Mouse (Mus musculus) G1E (cell line): ENCODE data around the gene Pik3c2b. TPM values are rescaled to one million over a fixed set of nuclear protein-coding genes. Genes with fewer than 3 reads are reported as not detected.

Experiments
- ATAC-seq: 2 replicates; pipeline ENCODE4 v1.8.0; 2016; ENCODE audit warnings: mild to moderate bottlenecking; ENCODE audit not compliant: insufficient number of reproducible peaks, poor library complexity, low FRiP score, severe bottlenecking; ENCODE audit errors: extremely low read depth
- DNase-seq: peaks from one replicate; pipeline ENCODE4 v3.0.0; 2012; ENCODE audit warnings: low spot score
- H3K27me3 ChIP-seq: 2 replicates; pipeline ENCODE4 v1.6.1; 2012; ENCODE audit warnings: mild to moderate bottlenecking, low read length, inconsistent platforms; ENCODE audit not compliant: insufficient read depth
- H3K36me3 ChIP-seq: replicated peaks from 2 replicates; pipeline ENCODE3; 2012; ENCODE audit warnings: mild to moderate bottlenecking, inconsistent platforms
- H3K4me1 ChIP-seq: 2 replicates; pipeline ENCODE4 v1.6.1; 2012; ENCODE audit warnings: low read depth, low read length, inconsistent platforms, mixed read lengths; ENCODE audit not compliant: insufficient read depth
- H3K4me3 ChIP-seq: 2 replicates; pipeline ENCODE4 v1.5.1; 2012; ENCODE audit warnings: low read depth, mild to moderate bottlenecking, inconsistent platforms, low read length, moderate library complexity, mixed read lengths
- H3K9me3 ChIP-seq: replicated peaks from 2 replicates; pipeline ENCODE4 v1.6.1; 2012; ENCODE audit warnings: inconsistent platforms
- CTCF ChIP-seq: IDR thresholded peaks from 2 replicates; pipeline ENCODE4 v1.5.1; 2012; ENCODE audit warnings: low read depth, low read length, inconsistent platforms, mixed read lengths
- GATA1 ChIP-seq: IDR thresholded peaks from 2 replicates; pipeline ENCODE4 v1.6.1; 2012; ENCODE audit warnings: borderline replicate concordance, low read length, inconsistent platforms, mixed read lengths
- GATA2 ChIP-seq: IDR thresholded peaks from 2 replicates; pipeline ENCODE4 v1.6.1; 2012; ENCODE audit warnings: low read depth, low read length, inconsistent platforms, borderline replicate concordance
- POLR2AphosphoS5 ChIP-seq: IDR thresholded peaks from 2 replicates; pipeline ENCODE4 v1.6.1; 2012; ENCODE audit warnings: low read depth, low read length, inconsistent platforms; ENCODE audit not compliant: insufficient replicate concordance
- TAL1 ChIP-seq: conservative IDR thresholded peaks from 2 replicates; pipeline ENCODE4 v1.6.1; 2012; ENCODE audit warnings: low read depth, low read length, inconsistent platforms, mixed read lengths
- polyA plus RNA-seq: library from polyadenylated mRNA; stranded (reverse); fragments of >175 nt; gene quantifications from 2 replicates; pipeline ENCODE4 v1.2.3, GENCODE M21; 2012
- total RNA-seq, 2 experiments: library from RNA; stranded (forward) in 1 of 2; stranded (reverse) in 1 of 2; fragments of 200-1000 nt in 1 of 2; fragments of >200 nt in 1 of 2; fragmentation: Nextera tagmentation in 1 of 2; gene quantifications; 2 replicates each; pipeline ENCODE4 v1.2.3; 2014 to 2017

Pik3c2b gene
- total and polyA plus RNA-seq, 3 experiments = 0.27 TPM; not detected in 2

DNA sequence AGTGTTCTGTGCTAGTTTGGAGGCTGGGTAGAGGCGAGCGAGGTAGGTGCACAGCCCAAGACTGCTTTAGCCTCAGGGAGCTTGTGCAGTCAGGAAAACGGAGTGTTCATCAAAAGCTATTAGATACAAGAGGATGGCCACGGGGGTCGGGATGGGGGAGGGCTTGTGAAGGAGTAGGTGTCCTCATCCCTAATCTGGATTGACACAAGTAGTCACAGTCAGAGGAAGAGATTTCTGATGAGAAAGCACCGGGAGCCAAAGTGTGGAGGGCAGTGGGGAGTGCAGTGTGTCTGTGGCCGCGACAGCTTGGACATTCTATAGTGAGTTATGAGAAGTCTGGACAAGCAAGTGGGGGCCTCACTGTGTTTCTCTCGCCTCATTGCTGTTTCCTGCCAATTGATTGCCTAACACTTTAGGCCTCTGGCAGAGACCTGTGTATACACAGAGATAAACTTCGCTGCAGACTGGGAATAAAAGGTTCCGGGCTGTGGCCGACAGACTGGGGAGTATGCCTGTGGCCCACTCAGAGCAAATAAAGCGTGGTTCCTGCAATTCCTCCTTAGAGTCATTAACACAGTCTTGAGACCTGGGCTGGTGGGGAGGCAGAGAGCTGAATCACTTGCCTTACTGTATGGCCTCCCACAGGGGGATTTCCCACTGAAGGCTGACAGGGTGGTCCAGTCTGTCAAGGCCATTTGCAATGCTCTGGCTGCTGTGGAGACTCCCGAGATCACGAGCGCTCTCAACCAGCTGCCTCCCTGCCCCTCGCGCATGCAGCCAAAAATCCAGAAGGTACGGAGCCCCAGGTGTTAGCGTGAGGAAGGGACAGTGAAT, 31.4 kb downstream of the Pik3c2b start:
- H3K4me1 ChIP-seq = no peaks in the 10 kb centered on the region
- ATAC-seq (no peak), DNase-seq (no peak)
- no peaks in the 10 kb centered on the region for H3K36me3 ChIP-seq
- no peaks in the 10 kb centered on the region for H3K9me3 ChIP-seq
- peaks cover 56% of the 10 kb centered on the region for H3K27me3 ChIP-seq
- no peak for TF ChIP-seq GATA1
- no peak for TF ChIP-seq POLR2AphosphoS5
- no peak for TF ChIP-seq TAL1
- TF ChIP-seq CTCF = no peak
- H3K4me3 ChIP-seq = no peak overlapping the region

DNA sequence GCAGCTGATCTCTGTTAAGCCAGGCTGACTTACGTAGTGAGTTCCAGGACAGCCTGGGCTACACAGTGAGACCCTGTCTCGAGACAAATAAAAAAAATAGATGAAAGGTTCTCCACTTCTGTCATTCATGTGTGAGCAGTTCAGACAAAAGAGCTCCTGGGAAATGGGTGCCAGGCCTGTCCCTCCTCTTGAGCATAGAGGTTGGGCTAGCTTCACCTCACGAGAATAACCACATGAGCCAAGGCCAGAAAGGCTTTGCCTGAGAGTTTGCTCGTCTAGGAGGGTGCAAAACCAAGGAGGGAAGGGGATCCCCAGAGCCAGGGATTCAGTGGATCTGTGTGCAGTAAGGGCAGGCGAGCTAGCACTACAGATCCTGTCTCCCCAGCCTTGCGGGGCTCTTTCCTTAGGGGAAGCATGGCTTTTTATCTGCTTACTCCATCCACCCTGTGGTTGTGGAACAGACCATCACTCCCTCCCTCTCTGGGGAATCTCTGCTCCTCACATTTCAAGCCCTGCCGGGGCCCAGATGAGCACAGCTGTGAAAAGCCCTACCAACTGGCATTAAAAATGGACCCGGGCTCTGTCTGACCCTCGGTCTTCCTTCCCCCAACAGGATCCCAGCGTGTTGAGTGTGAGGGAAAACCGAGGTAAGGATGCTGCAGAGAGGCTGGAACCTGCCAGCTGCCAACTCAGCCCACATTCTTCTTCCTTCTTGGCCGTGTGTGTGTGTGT, 32.3 kb downstream of the Pik3c2b start:
- no peaks in the 10 kb centered on the region for H3K4me1 ChIP-seq
- no peak for TF ChIP-seq TAL1
- no peak for TF ChIP-seq GATA1
- TF ChIP-seq POLR2AphosphoS5 = no peak
- no peak for TF ChIP-seq GATA2
- no peak for TF ChIP-seq CTCF
- H3K27me3 ChIP-seq = peaks cover 56% of the 10 kb centered on the region
- H3K36me3 ChIP-seq = no peaks in the 10 kb centered on the region
- no peaks in the 10 kb centered on the region for H3K9me3 ChIP-seq
- ATAC-seq (no peak), DNase-seq (no peak)
- H3K4me3 ChIP-seq = no peak overlapping the region

DNA sequence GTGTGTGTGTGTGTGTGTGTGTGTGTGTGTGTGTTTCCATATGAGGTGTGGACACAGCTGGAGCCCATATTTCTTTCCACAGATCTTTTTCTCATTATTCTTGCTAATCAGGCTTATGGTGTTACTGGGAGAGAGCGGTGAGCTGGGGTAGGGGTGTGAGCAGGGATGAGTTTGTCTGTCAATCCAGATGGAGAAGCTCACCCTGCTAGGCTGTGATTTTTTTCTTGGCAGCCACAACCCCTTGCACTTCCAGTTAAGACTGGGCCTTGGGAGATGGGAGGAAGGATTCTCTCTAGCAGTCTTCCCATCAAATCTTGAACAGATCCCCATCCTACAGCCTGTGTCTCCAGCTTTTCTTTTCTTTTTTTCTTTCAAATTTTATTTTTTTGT, 32.9 kb downstream of the Pik3c2b start:
- Histone ChIP-seq H3K9me3 (no peaks in the 10 kb centered on the region), H3K36me3 (no peaks in the 10 kb centered on the region), H3K4me3 (no peak overlapping the region), H3K4me1 (no peaks in the 10 kb centered on the region), H3K27me3 (peaks cover 54% of the 10 kb centered on the region)
- TF ChIP-seq TAL1 (no peak), GATA1 (no peak), POLR2AphosphoS5 (no peak), CTCF (no peak), GATA2 (no peak)
- DNase-seq = no peak
- ATAC-seq = no peak

DNA sequence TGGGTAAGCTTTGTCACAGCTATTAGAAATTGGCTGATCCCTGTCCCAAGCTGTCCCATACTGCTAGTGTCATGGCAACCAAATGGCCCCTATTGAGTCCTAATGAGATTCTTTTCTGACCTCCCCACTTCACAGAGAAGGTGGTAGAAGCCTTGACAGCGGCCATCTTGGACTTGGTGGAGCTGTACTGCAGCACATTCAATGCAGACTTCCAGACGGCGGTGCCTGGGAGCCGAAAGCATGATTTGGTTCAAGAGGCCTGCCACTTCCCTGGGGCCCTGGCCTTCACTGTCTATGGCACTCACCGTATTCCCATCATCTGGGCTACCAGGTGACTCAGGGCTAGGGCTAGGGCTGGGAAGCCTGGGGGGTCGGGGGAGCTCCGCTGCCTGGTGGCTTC, 34.0 kb downstream of the Pik3c2b start:
- Histone ChIP-seq H3K4me1 (peaks cover 9% of the 10 kb centered on the region), H3K9me3 (no peaks in the 10 kb centered on the region), H3K4me3 (no peak overlapping the region), H3K36me3 (no peaks in the 10 kb centered on the region), H3K27me3 (peaks cover 54% of the 10 kb centered on the region)
- no peak for ATAC-seq
- DNase-seq = no peak
- TF ChIP-seq GATA2 = no peak
- TF ChIP-seq GATA1 = no peak

DNA sequence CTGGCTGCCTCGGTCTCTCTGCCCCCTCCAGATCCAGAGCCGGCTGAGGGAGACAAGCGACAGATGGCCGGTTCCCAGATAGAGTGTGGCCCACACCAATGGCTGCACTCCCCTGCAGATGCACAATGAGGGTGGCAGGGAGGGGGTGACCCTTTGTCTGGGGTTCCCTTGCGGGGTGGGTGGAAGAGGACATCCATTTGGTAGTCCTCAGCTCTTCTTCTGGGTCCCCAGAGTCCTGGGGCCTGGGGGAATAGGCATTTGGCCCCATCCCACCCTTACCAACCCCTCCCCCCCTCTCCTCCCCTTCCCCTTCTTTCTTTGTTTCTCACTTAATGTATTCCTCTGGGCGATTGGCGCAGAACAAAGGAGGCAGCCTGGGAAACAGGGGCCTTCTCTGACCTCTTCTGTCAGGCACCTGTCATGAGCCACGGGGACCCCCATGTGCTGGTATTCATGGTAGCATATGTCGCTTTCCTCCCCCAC, 34.7 kb downstream of the Pik3c2b start:
- Histone ChIP-seq H3K4me3 (no peak overlapping the region), H3K27me3 (peaks cover 54% of the 10 kb centered on the region), H3K4me1 (peaks cover 15% of the 10 kb centered on the region), H3K9me3 (no peaks in the 10 kb centered on the region), H3K36me3 (no peaks in the 10 kb centered on the region)
- TF ChIP-seq GATA1 (no peak), GATA2 (no peak), CTCF (no peak), POLR2AphosphoS5 (no peak), TAL1 (no peak)
- DNase-seq (no peak), ATAC-seq (no peak)

DNA sequence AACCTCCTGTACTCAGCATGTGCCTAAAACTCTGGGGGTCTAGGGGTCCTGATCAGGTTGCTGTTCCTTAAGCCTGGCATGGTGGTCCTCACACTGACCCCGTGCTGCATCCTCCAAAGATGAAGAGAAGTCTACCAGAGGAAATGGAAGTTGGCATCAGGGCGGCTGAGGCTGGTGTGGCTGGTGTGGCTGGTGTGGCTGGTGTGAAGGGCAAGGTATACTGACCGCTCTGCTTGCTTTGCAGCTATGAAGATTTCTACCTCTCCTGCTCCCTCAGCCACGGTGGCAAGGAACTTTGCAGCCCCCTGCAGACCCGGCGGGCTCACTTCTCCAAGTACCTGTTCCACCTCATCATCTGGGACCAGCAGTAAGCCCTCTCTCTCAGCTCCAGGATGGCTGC, 35.2 kb downstream of the Pik3c2b start:
- no peak for TF ChIP-seq GATA2
- TF ChIP-seq GATA1 = no peak
- no peak for TF ChIP-seq POLR2AphosphoS5
- no peak for DNase-seq
- no peaks in the 10 kb centered on the region for H3K36me3 ChIP-seq
- no peak overlapping the region for H3K4me3 ChIP-seq
- H3K9me3 ChIP-seq = no peaks in the 10 kb centered on the region
- no peak for ATAC-seq
- peaks cover 15% of the 10 kb centered on the region for H3K4me1 ChIP-seq
- H3K27me3 ChIP-seq = peaks cover 60% of the 10 kb centered on the region
